Mouse (Mus musculus): ENCODE data around the gene Megf8. TPM values are rescaled to one million over a fixed set of nuclear protein-coding genes. Genes with fewer than 3 reads are reported as not detected.

The Megf8 gene
- total RNA-seq, 1 experiment: 47.5 TPM

GRCm38 (mm10) chr7:25341000-25341784 lies 24.2 kb downstream of the Megf8 start:
- Histone ChIP-seq H3K36me3 (ENCODE audit: control insufficient read depth, insufficient read depth, low read length, poor library complexity, severe bottlenecking) (peaks cover 6% of the 10 kb centered on the region; the same call in 1 of the 2 replicates), H3K4me1 (ENCODE audit: control insufficient read depth in 2 of 2, insufficient read depth in 2 of 2, low read length in 2 of 2, poor library complexity in 1 of 2) (peaks cover 0 to 10% of the 10 kb centered on the region in 2 experiments; a peak in 2 of 4 replicates), H3K9ac (ENCODE audit: insufficient read depth, low read depth, low read length, poor library complexity, severe bottlenecking) (no peak overlapping the region), H3K4me3 (ENCODE audit: insufficient read depth in 1 of 2, low read depth in 1 of 2, low read length in 2 of 2, poor library complexity in 1 of 2, severe bottlenecking in 1 of 2) (no peak overlapping the region), H3K9me3 (ENCODE audit: control insufficient read depth, insufficient read depth, low read depth, low read length) (no peaks in the 10 kb centered on the region), H3K27ac (ENCODE audit: insufficient read depth, low read depth, low read length, poor library complexity, severe bottlenecking) (no peak overlapping the region)
- TF ChIP-seq MAFK (IDR thresholded peaks at IDR 0.05; ENCODE audit: insufficient read depth, low read depth, low read length): no peak
- TF ChIP-seq ZC3H11A (IDR thresholded peaks at IDR 0.05; ENCODE audit: borderline replicate concordance, low read depth, low read length): no peak
- no peak for TF ChIP-seq ZNF384 (IDR thresholded peaks at IDR 0.05; ENCODE audit: low read depth, low read length)
- TF ChIP-seq CHD2 (IDR thresholded peaks at IDR 0.05; ENCODE audit: low read depth, low read length): no peak
- TF ChIP-seq HCFC1 (IDR thresholded peaks at IDR 0.05; ENCODE audit: borderline replicate concordance, insufficient read depth, low read length): no peak
- no peak for DNase-seq (ENCODE audit: low read depth, low spot score)
- in situ Hi-C loops (cut with MboI; ENCODE audit: low sequenced_read_pairs in 2 of 2, unreplicated experiment in 2 of 2): no loop called here

GRCm38 (mm10) chr7:25348861-25349260 lies 31.9 kb downstream of the Megf8 start:
- H3K36me3 ChIP-seq (ENCODE audit: control insufficient read depth, insufficient read depth, low read length, poor library complexity, severe bottlenecking): peaks cover 23% of the 10 kb centered on the region; the same call in 1 of the 2 replicates
- in situ Hi-C loops (cut with MboI; ENCODE audit: low sequenced_read_pairs in 2 of 2, unreplicated experiment in 2 of 2): no loop called here
- no peaks in the 10 kb centered on the region for H3K9me3 ChIP-seq (ENCODE audit: control insufficient read depth, insufficient read depth, low read depth, low read length)
- no peak overlapping the region for H3K9ac ChIP-seq (ENCODE audit: insufficient read depth, low read depth, low read length, poor library complexity, severe bottlenecking)
- H3K4me3 ChIP-seq (ENCODE audit: insufficient read depth in 1 of 2, low read depth in 1 of 2, low read length in 2 of 2, poor library complexity in 1 of 2, severe bottlenecking in 1 of 2): no peak overlapping the region
- TF ChIP-seq MAFK (IDR thresholded peaks at IDR 0.05; ENCODE audit: insufficient read depth, low read depth, low read length) (no peak), HCFC1 (IDR thresholded peaks at IDR 0.05; ENCODE audit: borderline replicate concordance, insufficient read depth, low read length) (no peak), ZC3H11A (IDR thresholded peaks at IDR 0.05; ENCODE audit: borderline replicate concordance, low read depth, low read length) (no peak), ZNF384 (IDR thresholded peaks at IDR 0.05; ENCODE audit: low read depth, low read length) (no peak), CHD2 (IDR thresholded peaks at IDR 0.05; ENCODE audit: low read depth, low read length) (no peak)
- DNase-seq (ENCODE audit: low read depth, low spot score): no peak
- H3K4me1 ChIP-seq (ENCODE audit: control insufficient read depth in 2 of 2, insufficient read depth in 2 of 2, low read length in 2 of 2, poor library complexity in 1 of 2): peaks cover 0 to 11% of the 10 kb centered on the region in 2 experiments; a peak in 2 of 4 replicates
- no peak overlapping the region for H3K27ac ChIP-seq (ENCODE audit: insufficient read depth, low read depth, low read length, poor library complexity, severe bottlenecking)

GRCm38 (mm10) chr7:25358721-25359206 lies 41.8 kb downstream of the Megf8 start:
- Histone ChIP-seq H3K9ac (ENCODE audit: insufficient read depth, low read depth, low read length, poor library complexity, severe bottlenecking) (no peak overlapping the region), H3K4me3 (ENCODE audit: insufficient read depth in 1 of 2, low read depth in 1 of 2, low read length in 2 of 2, poor library complexity in 1 of 2, severe bottlenecking in 1 of 2) (peak overlapping the region in 1 of 2 experiments; percentile 25; a peak in 1 of 4 replicates), H3K9me3 (ENCODE audit: control insufficient read depth, insufficient read depth, low read depth, low read length) (no peaks in the 10 kb centered on the region), H3K4me1 (ENCODE audit: control insufficient read depth in 2 of 2, insufficient read depth in 2 of 2, low read length in 2 of 2, poor library complexity in 1 of 2) (peaks cover 0 to 23% of the 10 kb centered on the region in 2 experiments; a peak in 1 of 4 replicates), H3K27ac (ENCODE audit: insufficient read depth, low read depth, low read length, poor library complexity, severe bottlenecking) (no peak overlapping the region), H3K36me3 (ENCODE audit: control insufficient read depth, insufficient read depth, low read length, poor library complexity, severe bottlenecking) (peaks cover 10% of the 10 kb centered on the region; the same call in 1 of the 2 replicates)
- in situ Hi-C loops (cut with MboI; ENCODE audit: low sequenced_read_pairs in 2 of 2, unreplicated experiment in 2 of 2): no loop called here
- DNase-seq (ENCODE audit: low read depth, low spot score): no peak
- TF ChIP-seq CHD2 (IDR thresholded peaks at IDR 0.05; ENCODE audit: low read depth, low read length) (no peak), HCFC1 (IDR thresholded peaks at IDR 0.05; ENCODE audit: borderline replicate concordance, insufficient read depth, low read length) (no peak), ZC3H11A (IDR thresholded peaks at IDR 0.05; ENCODE audit: borderline replicate concordance, low read depth, low read length) (no peak)

GRCm38 (mm10) chr7:25363151-25363550 lies 46.2 kb downstream of the Megf8 start:
- DNase-seq (ENCODE audit: low read depth, low spot score): peak; percentile 41
- Histone ChIP-seq H3K27ac (ENCODE audit: insufficient read depth, low read depth, low read length, poor library complexity, severe bottlenecking) (no peak overlapping the region), H3K36me3 (ENCODE audit: control insufficient read depth, insufficient read depth, low read length, poor library complexity, severe bottlenecking) (peaks cover 12% of the 10 kb centered on the region; the same call in 1 of the 2 replicates), H3K4me3 (ENCODE audit: insufficient read depth in 1 of 2, low read depth in 1 of 2, low read length in 2 of 2, poor library complexity in 1 of 2, severe bottlenecking in 1 of 2) (no peak overlapping the region; a peak in 1 of 4 replicates), H3K4me1 (ENCODE audit: control insufficient read depth in 2 of 2, insufficient read depth in 2 of 2, low read length in 2 of 2, poor library complexity in 1 of 2) (peaks cover 0 to 21% of the 10 kb centered on the region in 2 experiments; a peak in 1 of 4 replicates), H3K9me3 (ENCODE audit: control insufficient read depth, insufficient read depth, low read depth, low read length) (no peaks in the 10 kb centered on the region), H3K9ac (ENCODE audit: insufficient read depth, low read depth, low read length, poor library complexity, severe bottlenecking) (no peak overlapping the region)
- no peak for TF ChIP-seq ZC3H11A (IDR thresholded peaks at IDR 0.05; ENCODE audit: borderline replicate concordance, low read depth, low read length)
- no peak for TF ChIP-seq ZNF384 (IDR thresholded peaks at IDR 0.05; ENCODE audit: low read depth, low read length)
- TF ChIP-seq HCFC1 (IDR thresholded peaks at IDR 0.05; ENCODE audit: borderline replicate concordance, insufficient read depth, low read length): no peak
- no peak for TF ChIP-seq MAFK (IDR thresholded peaks at IDR 0.05; ENCODE audit: insufficient read depth, low read depth, low read length)
- no peak for TF ChIP-seq CHD2 (IDR thresholded peaks at IDR 0.05; ENCODE audit: low read depth, low read length)
- in situ Hi-C loops (cut with MboI; ENCODE audit: low sequenced_read_pairs in 2 of 2, unreplicated experiment in 2 of 2): no loop called here
